Mouse (Mus musculus) hindbrain, embryonic 15.5 days (tissue): ENCODE results near the gene Specc1. TPM values are rescaled to one million over a fixed set of nuclear protein-coding genes. Genes with fewer than 3 reads are reported as not detected.

Experiments used
- ATAC-seq: fragments of 200-750 bp; cut with Nextera tagmentation; 2 replicates; pipeline ENCODE4 v1.8.0; 2017; ENCODE audit warnings: low read depth, moderate number of reproducible peaks, moderate TSS enrichment; ENCODE audit not compliant: low FRiP score
- H3K27ac ChIP-seq: fragments of 300-500 bp; sonication (generic); replicated peaks from 2 replicates; pipeline ENCODE4 v1.5.1; 2015; ENCODE audit warnings: mild to moderate bottlenecking, inconsistent platforms
- H3K27me3 ChIP-seq: fragments of 300-500 bp; sonication (generic); 2 replicates; pipeline ENCODE4 v1.6.1; 2015; ENCODE audit warnings: control low read depth, inconsistent platforms
- H3K36me3 ChIP-seq: fragments of 300-500 bp; sonication (generic); 2 replicates; pipeline ENCODE4 v1.6.1; 2015; ENCODE audit warnings: control low read depth, inconsistent platforms
- H3K4me1 ChIP-seq: fragments of 300-500 bp; sonication (generic); replicated peaks from 2 replicates; pipeline ENCODE4 v1.6.1; 2015; ENCODE audit warnings: control low read depth, inconsistent platforms
- H3K4me2 ChIP-seq: fragments of 300-500 bp; sonication (generic); 2 replicates; pipeline ENCODE4 v1.6.1; 2015; ENCODE audit warnings: moderate library complexity, mild to moderate bottlenecking, inconsistent platforms
- H3K4me3 ChIP-seq: fragments of 300-500 bp; sonication (generic); 2 replicates; pipeline ENCODE4 v1.5.1; 2015; ENCODE audit warnings: mild to moderate bottlenecking, inconsistent platforms
- H3K9ac ChIP-seq: fragments of 300-500 bp; sonication (generic); 2 replicates; pipeline ENCODE4 v1.6.1; 2015; ENCODE audit warnings: inconsistent platforms
- H3K9me3 ChIP-seq: fragments of 300-500 bp; sonication (generic); 2 replicates; pipeline ENCODE4 v1.6.1; 2016; ENCODE audit warnings: control low read depth, inconsistent platforms
- WGBS: fragments of 180-500 bp; shearing (Covaris S2); methylation state at CpG from one replicate; pipeline ENCODE4 v1.1.7; 2015; 5-methylcytosine and 5-hydroxymethylcytosine counted together
- polyA plus RNA-seq: library from polyadenylated mRNA; unstranded; fragments of >200 nt; fragmentation: Nextera tagmentation; extraction: Ambion mirVana; gene quantifications from 2 replicates; pipeline ENCODE4 v1.2.1, GENCODE M21; 2015

The Specc1 gene
- polyA plus RNA-seq, 1 experiment from 2014 or later = 10.2 TPM

GRCm38 (mm10) chr11:62004881-62005240 lies 48.3 kb downstream of the Specc1 start:
- Histone ChIP-seq H3K9ac (no peak overlapping the region), H3K4me3 (no peak overlapping the region), H3K9me3 (no peaks in the 10 kb centered on the region), H3K27me3 (no peaks in the 10 kb centered on the region), H3K36me3 (no peaks in the 10 kb centered on the region), H3K4me1 (0 out of 2 replicates have a peak, but pooled peaks cover 3% of the 10 kb centered on the region), H3K27ac (0 out of 2 replicates have a peak overlapping the region, but pooled peaks have one; percentile 8), H3K4me2 (no peak overlapping the region)
- 62% methylated on average over 6 of the region's 6 CpGs for WGBS
- ATAC-seq = no peak

- ATAC-seq = no peak
- Histone ChIP-seq H3K9me3 (no peaks in the 10 kb centered on the region), H3K4me1 (0 out of 2 replicates have a peak, but pooled peaks cover 3% of the 10 kb centered on the region), H3K4me2 (no peak overlapping the region), H3K4me3 (no peak overlapping the region), H3K27ac (0 out of 2 replicates have a peak overlapping the region, but pooled peaks have one; percentile 8), H3K36me3 (no peaks in the 10 kb centered on the region), H3K9ac (no peak overlapping the region), H3K27me3 (no peaks in the 10 kb centered on the region)
- 63% methylated on average over 14 of the region's 14 CpGs for WGBS
Measured at GRCm38 (mm10) chr11:62005241-62005910, 48.8 kb downstream of the Specc1 start.

DNA sequence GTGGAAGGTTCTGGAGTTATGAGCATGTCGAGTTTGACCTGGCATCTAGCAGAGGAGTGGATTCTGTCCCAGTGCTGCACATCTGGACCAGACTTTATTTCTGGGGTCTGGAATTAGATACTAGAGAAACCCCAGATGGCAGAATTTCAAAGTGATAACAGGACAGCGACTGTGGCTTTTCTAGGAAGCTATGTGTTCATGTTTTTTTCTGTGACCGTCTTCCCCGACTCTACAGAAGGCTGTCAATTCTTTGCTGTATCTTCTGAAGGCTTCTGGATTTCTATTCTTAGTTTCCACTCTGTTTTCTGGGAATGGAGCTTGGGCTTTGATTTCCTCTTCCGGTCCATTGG lies 49.3 kb downstream of the Specc1 start:
- no peak overlapping the region for H3K4me2 ChIP-seq
- no peak overlapping the region for H3K9ac ChIP-seq
- ATAC-seq = no peak
- H3K27ac ChIP-seq = no peak overlapping the region
- H3K9me3 ChIP-seq = no peaks in the 10 kb centered on the region
- H3K4me3 ChIP-seq = no peak overlapping the region
- H3K4me1 ChIP-seq = 0 out of 2 replicates have a peak, but pooled peaks cover 3% of the 10 kb centered on the region
- no peaks in the 10 kb centered on the region for H3K36me3 ChIP-seq
- 80% methylated on average over 5 of the region's 5 CpGs for WGBS
- no peaks in the 10 kb centered on the region for H3K27me3 ChIP-seq

DNA sequence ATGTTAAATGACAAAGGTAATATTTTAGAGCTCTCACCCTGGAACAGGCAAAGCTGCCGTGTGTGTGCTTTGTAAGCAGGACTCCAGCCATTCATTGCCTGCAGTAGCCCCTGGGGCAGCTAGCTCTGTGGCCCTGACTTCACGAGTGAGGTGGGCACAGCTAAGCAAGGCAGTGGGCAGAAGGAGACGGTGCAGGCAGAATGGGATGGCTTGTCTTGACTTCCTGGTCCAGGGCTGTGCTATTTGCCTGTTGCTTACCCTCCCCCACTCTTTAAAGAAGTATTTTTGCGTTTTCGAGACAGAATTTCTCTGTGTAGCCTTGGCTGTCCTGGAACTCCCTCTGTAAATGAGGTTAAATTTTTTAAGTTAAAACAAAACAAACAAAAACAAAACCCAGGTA lies 50.1 kb downstream of the Specc1 start:
- Histone ChIP-seq H3K36me3 (no peaks in the 10 kb centered on the region), H3K27me3 (no peaks in the 10 kb centered on the region), H3K4me1 (0 out of 2 replicates have a peak, but pooled peaks cover 3% of the 10 kb centered on the region), H3K4me2 (no peak overlapping the region), H3K27ac (no peak overlapping the region), H3K4me3 (no peak overlapping the region), H3K9ac (no peak overlapping the region), H3K9me3 (no peaks in the 10 kb centered on the region)
- WGBS = 61% methylated on average over 5 of the region's 5 CpGs
- no peak for ATAC-seq

DNA sequence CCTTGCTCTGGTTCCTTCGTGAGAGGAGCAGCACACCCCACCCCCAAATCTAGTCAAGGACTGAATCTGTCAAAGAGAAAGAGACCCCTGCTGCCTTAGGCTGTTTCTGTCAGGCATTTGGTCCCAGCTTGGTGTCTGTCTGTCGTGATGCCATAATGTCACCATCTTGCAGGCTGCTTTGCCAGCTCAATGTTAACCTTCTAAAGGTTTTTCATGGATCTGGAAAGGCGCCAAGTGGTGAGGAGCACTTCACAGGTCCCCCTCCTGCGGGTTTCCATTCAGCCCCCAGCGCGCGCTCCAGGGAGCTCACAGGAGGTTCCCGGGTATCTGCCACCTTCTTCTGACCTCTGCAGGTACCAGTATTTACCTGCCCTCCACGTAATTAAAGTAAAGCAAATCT lies 51.4 kb downstream of the Specc1 start:
- no peak for ATAC-seq
- Histone ChIP-seq H3K9me3 (no peaks in the 10 kb centered on the region), H3K36me3 (no peaks in the 10 kb centered on the region), H3K4me2 (no peak overlapping the region), H3K27ac (no peak overlapping the region), H3K4me1 (0 out of 2 replicates have a peak, but pooled peaks cover 3% of the 10 kb centered on the region), H3K27me3 (no peaks in the 10 kb centered on the region), H3K4me3 (no peak overlapping the region), H3K9ac (no peak overlapping the region)
- 43% methylated on average over 9 of the region's 9 CpGs for WGBS

DNA sequence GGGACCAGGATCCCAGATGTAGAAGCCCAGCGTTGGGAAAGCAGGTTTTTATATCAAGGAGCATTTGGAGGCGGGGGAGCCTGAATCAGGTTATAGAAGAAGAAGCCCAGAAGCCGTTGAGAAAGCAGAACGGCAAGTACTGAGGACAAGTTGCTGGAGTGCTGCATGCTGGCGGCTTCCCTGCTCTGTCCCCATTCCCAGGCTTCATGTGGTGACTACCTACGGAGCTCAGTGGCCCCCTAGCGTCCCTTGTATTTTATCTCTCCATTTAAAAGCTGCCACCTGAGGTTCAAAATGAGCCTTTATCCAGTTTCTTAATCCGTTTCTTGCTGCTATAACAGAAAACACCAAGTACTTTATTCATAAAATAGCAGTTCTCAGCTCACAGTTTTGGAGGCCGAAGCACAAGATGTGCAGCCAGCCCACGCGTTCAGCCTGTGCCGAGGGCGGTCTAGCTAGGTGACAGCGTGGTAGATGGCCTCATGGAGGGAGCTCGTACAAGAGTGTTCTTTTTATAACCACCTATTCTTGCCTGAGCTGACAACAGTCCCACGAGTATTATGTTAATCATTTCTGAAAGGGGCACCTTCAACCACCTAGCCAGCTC lies 54.2 kb downstream of the Specc1 start:
- no peaks in the 10 kb centered on the region for H3K27me3 ChIP-seq
- 72% methylated on average over 16 of the region's 16 CpGs for WGBS

DNA sequence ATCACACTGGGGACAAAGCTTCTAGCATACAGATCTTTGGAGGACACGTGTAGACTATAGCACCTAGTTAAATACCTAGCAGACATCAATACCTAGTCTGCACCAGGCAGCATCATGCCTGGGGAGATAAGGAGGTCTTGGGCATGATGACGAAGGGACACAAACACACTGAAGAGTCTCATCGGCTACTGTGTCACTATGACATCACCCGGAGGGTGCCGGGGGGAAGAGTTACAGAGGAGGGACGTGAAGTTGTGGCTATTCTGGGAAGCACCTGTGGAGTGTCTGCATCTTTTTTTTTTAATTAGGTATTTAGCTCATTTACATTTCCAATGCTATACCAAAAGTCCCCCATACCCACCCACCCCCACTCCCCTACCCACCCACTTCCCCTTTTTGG lies 55.5 kb downstream of the Specc1 start:
- WGBS = 98% methylated on average over 6 of the region's 6 CpGs

More for the DNA sequence above, 54.2 kb downstream of the Specc1 start:
- H3K9ac ChIP-seq = no peak overlapping the region
- H3K4me2 ChIP-seq = no peak overlapping the region
- no peaks in the 10 kb centered on the region for H3K9me3 ChIP-seq
- H3K4me3 ChIP-seq = no peak overlapping the region
- no peak overlapping the region for H3K27ac ChIP-seq
- no peaks in the 10 kb centered on the region for H3K36me3 ChIP-seq
- H3K4me1 ChIP-seq = no peaks in the 10 kb centered on the region
- no peak for ATAC-seq

DNA sequence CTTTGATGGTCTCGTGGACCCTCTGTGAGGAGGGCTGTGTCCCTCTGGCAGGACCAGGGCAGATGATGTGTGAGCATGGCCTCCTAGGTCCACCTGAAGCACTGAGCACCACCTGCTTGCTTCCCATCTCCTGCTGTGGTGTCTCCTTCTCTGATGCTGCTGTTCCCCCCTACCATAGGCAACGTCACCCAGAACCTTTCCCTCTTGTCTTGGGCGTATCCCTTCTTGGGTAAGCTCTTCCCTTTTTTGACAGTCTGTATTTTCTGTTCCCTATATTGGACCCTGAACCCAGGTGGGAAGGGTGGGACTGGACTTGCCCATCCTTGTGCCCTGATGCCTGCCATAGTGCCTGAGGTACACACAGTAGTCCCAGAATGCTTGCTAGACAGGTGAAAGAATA lies 56.9 kb downstream of the Specc1 start:
- no peaks in the 10 kb centered on the region for H3K9me3 ChIP-seq
- no peak for ATAC-seq
- 93% methylated on average over 3 of the region's 3 CpGs for WGBS
- no peaks in the 10 kb centered on the region for H3K4me1 ChIP-seq
- no peaks in the 10 kb centered on the region for H3K27me3 ChIP-seq
- no peaks in the 10 kb centered on the region for H3K36me3 ChIP-seq
- no peak overlapping the region for H3K27ac ChIP-seq
- H3K9ac ChIP-seq = no peak overlapping the region
- H3K4me3 ChIP-seq = no peak overlapping the region
- H3K4me2 ChIP-seq = no peak overlapping the region

More for the DNA sequence above, 55.5 kb downstream of the Specc1 start:
- H3K36me3 ChIP-seq = no peaks in the 10 kb centered on the region
- no peak for ATAC-seq
- no peak overlapping the region for H3K27ac ChIP-seq
- H3K4me2 ChIP-seq = no peak overlapping the region
- H3K27me3 ChIP-seq = no peaks in the 10 kb centered on the region
- H3K9me3 ChIP-seq = no peaks in the 10 kb centered on the region
- H3K4me3 ChIP-seq = no peak overlapping the region
- H3K9ac ChIP-seq = no peak overlapping the region
- H3K4me1 ChIP-seq = no peaks in the 10 kb centered on the region

DNA sequence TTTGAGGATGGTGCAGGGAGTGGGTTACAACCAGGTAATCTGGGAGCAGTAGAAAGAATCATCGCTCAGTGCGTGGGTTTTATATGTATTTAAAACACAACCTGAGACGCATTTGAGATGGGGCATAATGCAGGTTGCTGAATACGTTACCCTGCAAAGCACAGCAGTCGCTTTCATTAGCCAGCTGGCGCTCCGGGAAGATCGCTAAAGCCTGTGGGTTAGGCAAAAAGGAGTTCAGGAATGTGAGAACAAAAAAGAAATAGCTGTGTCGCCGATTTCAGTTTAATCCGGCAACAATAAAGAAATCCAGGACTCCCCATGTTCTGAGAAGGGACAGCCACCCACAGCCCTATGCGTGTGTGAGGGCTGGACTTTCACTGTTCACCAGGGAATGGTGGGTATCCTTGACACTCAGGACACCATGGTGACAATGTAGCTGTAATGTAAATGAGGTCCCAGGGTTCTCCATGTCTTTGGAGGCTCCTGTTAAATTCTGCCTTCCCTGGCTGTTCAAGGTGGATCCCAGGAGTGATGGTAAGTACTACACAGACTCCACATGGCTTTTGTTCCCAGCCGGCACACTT lies 58.6 kb downstream of the Specc1 start:
- Histone ChIP-seq H3K4me2 (peak overlapping the region; percentile 5; the same call in 1 of the 2 replicates), H3K27me3 (no peaks in the 10 kb centered on the region; the same call in 1 of the 2 replicates), H3K4me1 (no peaks in the 10 kb centered on the region), H3K36me3 (no peaks in the 10 kb centered on the region), H3K9ac (no peak overlapping the region), H3K4me3 (no peak overlapping the region), H3K9me3 (no peaks in the 10 kb centered on the region), H3K27ac (no peak overlapping the region)
- ATAC-seq = no peak
- 28% methylated on average over 13 of the region's 13 CpGs for WGBS

- no peak overlapping the region for H3K4me2 ChIP-seq
- ATAC-seq = no peak
- 80% methylated on average over 2 of the region's 2 CpGs for WGBS
Measured at GRCm38 (mm10) chr11:62016985-62017384, 60.4 kb downstream of the Specc1 start.

DNA sequence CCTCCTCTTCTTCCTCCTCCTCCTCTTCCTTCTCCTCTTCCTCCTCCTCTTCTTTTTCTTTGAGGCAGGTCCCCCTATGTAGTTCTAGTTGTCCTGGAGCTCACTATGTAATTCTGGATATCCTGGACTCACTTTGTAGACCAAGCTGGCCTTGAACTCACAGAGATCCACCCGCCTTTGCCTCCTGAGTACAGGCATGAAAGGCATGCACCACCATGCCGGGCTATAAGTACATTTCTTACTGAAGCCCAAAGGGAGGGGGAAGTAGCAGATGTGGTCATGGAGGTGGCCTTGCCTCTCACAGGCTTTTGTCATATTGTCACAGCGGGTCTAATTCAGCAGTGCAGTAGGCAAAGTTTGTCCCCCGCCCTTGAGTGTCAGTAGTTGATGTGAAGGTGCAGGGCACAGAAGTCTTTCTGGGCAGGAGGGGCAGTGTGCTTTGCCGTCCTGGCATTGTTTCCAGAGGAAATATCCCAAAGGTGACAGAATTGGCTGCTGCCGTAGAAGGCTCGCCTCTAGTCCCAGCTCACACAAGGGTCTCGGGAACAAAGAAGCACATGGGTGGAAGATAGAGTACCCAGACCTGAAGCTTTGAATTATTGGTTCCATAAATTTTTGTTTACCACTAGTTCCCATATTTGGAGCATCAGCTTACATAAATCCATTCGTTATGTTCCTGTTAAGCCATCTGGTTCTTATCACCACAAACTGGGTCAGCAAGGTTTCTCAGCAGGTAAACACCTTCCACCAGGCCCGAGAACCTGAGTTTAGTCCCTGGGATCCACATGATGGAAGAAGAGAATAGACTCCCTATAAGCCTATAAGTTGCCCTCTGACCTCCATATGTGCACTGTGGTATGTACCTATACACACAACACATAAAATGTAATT lies 62.0 kb downstream of the Specc1 start:
- no peaks in the 10 kb centered on the region for H3K36me3 ChIP-seq

More at GRCm38 (mm10) chr11:62016985-62017384, 60.4 kb downstream of the Specc1 start:
- Histone ChIP-seq H3K9ac (no peak overlapping the region), H3K9me3 (no peaks in the 10 kb centered on the region), H3K4me1 (no peaks in the 10 kb centered on the region), H3K27me3 (no peaks in the 10 kb centered on the region; the same call in 1 of the 2 replicates), H3K27ac (no peak overlapping the region), H3K36me3 (no peaks in the 10 kb centered on the region), H3K4me3 (no peak overlapping the region)

More for the DNA sequence above, 62.0 kb downstream of the Specc1 start:
- ATAC-seq = no peak
- 78% methylated on average over 10 of the region's 10 CpGs for WGBS
- Histone ChIP-seq H3K4me1 (peaks cover 5% of the 10 kb centered on the region), H3K4me2 (no peak overlapping the region), H3K27me3 (no peaks in the 10 kb centered on the region; the same call in 1 of the 2 replicates), H3K4me3 (no peak overlapping the region), H3K27ac (no peak overlapping the region), H3K9ac (no peak overlapping the region), H3K9me3 (no peaks in the 10 kb centered on the region)
